Mouse (Mus musculus) heart, adult 2 months (tissue): ENCODE data around the gene Doc2g. TPM values are rescaled to one million over a fixed set of nuclear protein-coding genes. Genes with fewer than 3 reads are reported as not detected.

Experiments used
- DNase-seq, 2 experiments: peaks; one replicate each; pipeline ENCODE4 v3.0.0; 2021
- H3K27ac ChIP-seq: fragments of 200-600 bp; 2 replicates; pipeline ENCODE4 v1.8.1; 2022
- H3K27me3 ChIP-seq: fragments of 200-500 bp; 2 replicates; pipeline ENCODE4 v1.6.1; 2012; ENCODE audit warnings: mild to moderate bottlenecking, low read length, inconsistent platforms, mixed read lengths; ENCODE audit not compliant: control insufficient read depth, insufficient read depth
- H3K36me3 ChIP-seq: fragments of 200-500 bp; 2 replicates; pipeline ENCODE4 v1.6.1; 2012; ENCODE audit warnings: low read length, inconsistent platforms; ENCODE audit not compliant: control insufficient read depth, insufficient read depth
- H3K4me1 ChIP-seq: fragments of 200-500 bp; 2 replicates; pipeline ENCODE4 v1.6.1; 2011; ENCODE audit warnings: low read length; ENCODE audit not compliant: control insufficient read depth, insufficient read depth
- H3K4me3 ChIP-seq: fragments of 200-600 bp; 2 replicates; pipeline ENCODE4 v1.8.1; 2022
- H3K79me2 ChIP-seq: fragments of 200-500 bp; replicated peaks from 2 replicates; pipeline ENCODE4 v1.6.1; 2012; ENCODE audit warnings: mild to moderate bottlenecking, inconsistent platforms, low read length, moderate library complexity, mixed read lengths; ENCODE audit not compliant: control insufficient read depth, insufficient read depth
- H3K9ac ChIP-seq: fragments of 200-500 bp; 2 replicates; pipeline ENCODE4 v1.6.1; 2012; ENCODE audit warnings: low read depth, mild to moderate bottlenecking, control low read depth, inconsistent platforms, low read length, mixed read lengths
- CTCF ChIP-seq: fragments of 200-600 bp; IDR thresholded peaks from 2 replicates; pipeline ENCODE4 v1.8.1; 2022; ENCODE audit warnings: antibody characterized with exemption, mild to moderate bottlenecking, moderate library complexity
- EP300 ChIP-seq: fragments of 200-500 bp; IDR thresholded peaks from 2 replicates; pipeline ENCODE4 v1.6.1; 2011; ENCODE audit warnings: low read depth, low read length, control low read depth; ENCODE audit not compliant: insufficient read depth
- POLR2A ChIP-seq: fragments of 200-500 bp; IDR thresholded peaks from 2 replicates; pipeline ENCODE4 v1.6.1; 2011; ENCODE audit warnings: mild to moderate bottlenecking, low read depth, low read length, control low read depth; ENCODE audit not compliant: insufficient read depth
- WGBS: fragments of 180-500 bp; shearing (Covaris S2); methylation state at CpG from one replicate; pipeline ENCODE4 v1.1.7; 2018; 5-methylcytosine and 5-hydroxymethylcytosine counted together
- intact Hi-C: fragments of 180-260 bp; cut with DNase I; formaldehyde crosslinking; loops from one replicate; pipeline ENCODE4 v1.15.1; 2025
- polyA plus RNA-seq: library from polyadenylated mRNA; depleted of rRNA; stranded (reverse); fragments of >200 nt; gene quantifications from 2 replicates; pipeline ENCODE4 v1.2.3, GENCODE M21; 2012
- total RNA-seq, 2 experiments: library from RNA; stranded (reverse); gene quantifications; 2 replicates each; pipeline ENCODE4 v1.2.3; 2021

Doc2g gene
- total and polyA plus RNA-seq, 3 experiments, result 193 to 597 (median 236) TPM

DNA sequence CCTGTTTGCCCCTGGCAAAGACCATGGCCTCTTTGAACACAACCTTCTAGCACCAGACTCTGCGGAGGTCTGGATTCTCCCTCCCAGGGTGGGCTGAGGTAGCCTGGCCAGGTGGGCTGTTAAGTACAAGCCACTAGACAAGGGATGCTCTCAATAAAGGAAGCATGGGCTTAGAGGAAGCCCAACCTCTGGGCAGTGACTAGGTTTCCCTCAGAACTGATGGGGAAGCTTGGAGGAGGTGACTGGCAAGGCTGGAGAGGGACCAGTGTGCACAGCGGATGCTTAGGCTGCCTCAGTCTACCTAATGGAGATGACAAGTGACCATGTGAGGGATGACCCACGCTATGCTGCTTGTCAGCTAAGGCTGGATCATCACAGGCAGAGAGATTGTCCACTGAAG lies 11.1 kb upstream of the Doc2g start:
- Histone ChIP-seq H3K4me1 (peaks cover 4% of the 10 kb centered on the region), H3K9ac (no peak overlapping the region), H3K27me3 (no peaks in the 10 kb centered on the region), H3K4me3 (no peak overlapping the region), H3K27ac (no peak overlapping the region), H3K36me3 (no peaks in the 10 kb centered on the region), H3K79me2 (no peaks in the 10 kb centered on the region)
- 93% methylated on average over 3 of the region's 3 CpGs for WGBS
- TF ChIP-seq EP300, result no peak
- no peak for TF ChIP-seq POLR2A
- no peak for TF ChIP-seq CTCF
- no peak for DNase-seq
- intact Hi-C loops, result no loop called here

DNA sequence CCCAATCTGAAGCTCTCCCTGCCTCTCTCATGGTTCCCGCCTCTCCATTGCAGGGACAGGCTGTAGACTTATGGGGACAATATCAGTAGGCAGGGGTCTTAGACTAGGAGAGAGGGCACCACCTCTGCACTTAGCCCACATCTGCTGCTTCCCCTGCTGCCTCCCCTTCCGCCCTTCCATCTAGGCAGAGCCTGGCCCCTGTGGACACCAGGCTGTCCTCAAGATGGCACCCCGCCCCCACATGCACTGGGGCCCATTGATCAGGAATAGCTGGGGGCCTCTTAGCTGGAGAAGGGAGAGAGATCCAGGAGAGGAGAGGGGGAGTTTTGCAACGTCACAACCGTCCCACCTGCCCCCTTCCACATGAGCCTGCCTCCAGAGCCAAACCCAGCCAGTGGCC lies 10.7 kb upstream of the Doc2g start, which contains the start of gene Tbx10:
Tbx10 (plus strand) TSS at position 337 of the 400 bp plus-strand sequence.
- no peak within 1 kb of the TSS for H3K9ac ChIP-seq
- H3K36me3 ChIP-seq, result no peaks in the 10 kb centered on the region
- TF ChIP-seq EP300 (no peak), CTCF (no peak)
- no peak within 1 kb of the TSS for H3K4me3 ChIP-seq
- WGBS, result 62% methylated on average over 5 of the region's 5 CpGs
- no peaks in the 10 kb centered on the region for H3K27me3 ChIP-seq
- no peak for DNase-seq
- H3K27ac ChIP-seq, result no peak within 1 kb of the TSS
- intact Hi-C loops, result no loop called here
- H3K79me2 ChIP-seq, result no peaks in the 10 kb centered on the region
- H3K4me1 ChIP-seq, result no peaks in the 10 kb centered on the region

DNA sequence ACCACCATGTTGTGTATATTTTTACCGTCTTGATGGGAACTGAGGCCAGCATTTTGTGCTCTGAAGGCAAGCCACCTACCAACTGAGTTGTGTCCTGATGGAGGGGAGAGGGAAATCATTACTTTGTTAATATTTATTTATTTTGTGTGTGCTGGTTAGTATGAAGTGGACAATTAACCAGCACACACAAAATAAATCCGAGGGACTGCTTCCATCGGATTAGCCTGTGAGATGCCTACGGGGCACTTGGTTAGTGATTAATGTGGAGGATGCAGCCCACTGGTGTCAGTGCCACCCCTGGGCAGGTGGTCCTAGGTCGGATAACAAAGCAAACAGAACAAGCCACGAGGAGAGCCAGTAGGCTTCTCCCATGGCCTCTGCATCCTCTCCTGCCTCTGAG lies 8.2 kb upstream of the Doc2g start:
- DNase-seq, result no peak

GRCm38 (mm10) chr19:3995505-3995904 lies 7.6 kb upstream of the Doc2g start:
- Histone ChIP-seq H3K79me2 (no peaks in the 10 kb centered on the region), H3K4me1 (peaks cover 2% of the 10 kb centered on the region; the same call in 1 of the 2 replicates), H3K4me3 (no peak overlapping the region), H3K27me3 (no peaks in the 10 kb centered on the region), H3K36me3 (no peaks in the 10 kb centered on the region), H3K27ac (no peak overlapping the region), H3K9ac (no peak overlapping the region)
- intact Hi-C loops, result no loop called here
- TF ChIP-seq CTCF (no peak), EP300 (no peak), POLR2A (no peak)
- DNase-seq, result no peak
- WGBS, result 95% methylated on average over 3 of the region's 3 CpGs

More for the DNA sequence above, 8.2 kb upstream of the Doc2g start:
- H3K4me3 ChIP-seq, result no peak overlapping the region
- no peaks in the 10 kb centered on the region for H3K27me3 ChIP-seq
- 73% methylated on average over 6 of the region's 6 CpGs for WGBS
- intact Hi-C loops, result no loop called here
- H3K27ac ChIP-seq, result no peak overlapping the region
- H3K9ac ChIP-seq, result no peak overlapping the region
- H3K79me2 ChIP-seq, result no peaks in the 10 kb centered on the region
- peaks cover 2% of the 10 kb centered on the region; the same call in 1 of the 2 replicates for H3K4me1 ChIP-seq
- H3K36me3 ChIP-seq, result no peaks in the 10 kb centered on the region
- TF ChIP-seq EP300 (no peak), POLR2A (no peak), CTCF (no peak)

- TF ChIP-seq CTCF (no peak), POLR2A (no peak), EP300 (no peak)
- intact Hi-C loops, result no loop called here
- H3K79me2 ChIP-seq, result no peaks in the 10 kb centered on the region
- DNase-seq, result no peak
- no peaks in the 10 kb centered on the region for H3K36me3 ChIP-seq
- H3K27me3 ChIP-seq, result no peaks in the 10 kb centered on the region
- H3K9ac ChIP-seq, result no peak overlapping the region
- H3K27ac ChIP-seq, result no peak overlapping the region
- no peak overlapping the region for H3K4me3 ChIP-seq
- H3K4me1 ChIP-seq, result peaks cover 5% of the 10 kb centered on the region; the same call in 1 of the 2 replicates
- 61% methylated on average over 7 of the region's 7 CpGs for WGBS
Measured at GRCm38 (mm10) chr19:3996106-3996505, 7.0 kb upstream of the Doc2g start.

GRCm38 (mm10) chr19:3996747-3997146 lies 6.4 kb upstream of the Doc2g start:
- Histone ChIP-seq H3K9ac (no peak overlapping the region), H3K79me2 (no peaks in the 10 kb centered on the region), H3K4me3 (no peak overlapping the region), H3K27me3 (no peaks in the 10 kb centered on the region), H3K27ac (no peak overlapping the region), H3K4me1 (peaks cover 5% of the 10 kb centered on the region; the same call in 1 of the 2 replicates), H3K36me3 (no peaks in the 10 kb centered on the region)
- intact Hi-C loops, result no loop called here
- DNase-seq, result no peak
- no peak for TF ChIP-seq POLR2A
- TF ChIP-seq CTCF, result no peak
- no peak for TF ChIP-seq EP300
- 77% methylated on average over 8 of the region's 8 CpGs for WGBS
